Mouse (Mus musculus) neural tube, embryonic 15.5 days (tissue): ENCODE results near the gene Flnc. TPM values are rescaled to one million over a fixed set of nuclear protein-coding genes. Genes with fewer than 3 reads are reported as not detected.

ENCODE experiments used
- ATAC-seq: fragments of 200-750 bp; cut with Nextera tagmentation; 2 replicates; pipeline ENCODE4 v1.8.0; 2017; ENCODE audit warnings: mild to moderate bottlenecking, moderate TSS enrichment, moderate library complexity; ENCODE audit not compliant: low FRiP score
- H3K27ac ChIP-seq: fragments of 300-500 bp; sonication (generic); replicated peaks from 2 replicates; pipeline ENCODE4 v1.5.1; 2015; ENCODE audit warnings: mild to moderate bottlenecking, inconsistent platforms
- H3K27me3 ChIP-seq: fragments of 300-500 bp; sonication (generic); replicated peaks from 2 replicates; pipeline ENCODE4 v1.6.1; 2015; ENCODE audit warnings: inconsistent platforms
- H3K36me3 ChIP-seq: fragments of 300-500 bp; sonication (generic); 2 replicates; pipeline ENCODE4 v1.6.1; 2015; ENCODE audit warnings: inconsistent platforms
- H3K4me1 ChIP-seq: fragments of 300-500 bp; sonication (generic); 2 replicates; pipeline ENCODE4 v1.6.1; 2015; ENCODE audit warnings: inconsistent platforms
- H3K4me2 ChIP-seq: fragments of 300-500 bp; sonication (generic); 2 replicates; pipeline ENCODE4 v1.6.1; 2015; ENCODE audit warnings: inconsistent platforms, mild to moderate bottlenecking, moderate library complexity
- H3K4me3 ChIP-seq: fragments of 300-500 bp; sonication (generic); replicated peaks from 2 replicates; pipeline ENCODE4 v1.5.1; 2015; ENCODE audit warnings: mild to moderate bottlenecking, inconsistent platforms
- H3K9ac ChIP-seq: fragments of 300-500 bp; sonication (generic); replicated peaks from 2 replicates; pipeline ENCODE4 v1.6.1; 2015; ENCODE audit warnings: mild to moderate bottlenecking, inconsistent platforms
- H3K9me3 ChIP-seq: fragments of 300-500 bp; sonication (generic); replicated peaks from 2 replicates; pipeline ENCODE4 v1.6.1; 2016; ENCODE audit warnings: inconsistent platforms
- WGBS: fragments of 180-500 bp; shearing (Covaris S2); methylation state at CpG from one replicate; pipeline ENCODE4 v1.1.7; 2015; ENCODE audit warnings: mixed read lengths; 5-methylcytosine and 5-hydroxymethylcytosine counted together
- polyA plus RNA-seq: library from polyadenylated mRNA; unstranded; fragments of >200 nt; fragmentation: Nextera tagmentation; extraction: Ambion mirVana; gene quantifications from 2 replicates; pipeline ENCODE4 v1.2.1, GENCODE M21; 2015

Flnc gene
- polyA plus RNA-seq, 1 experiment from 2014 or later = 5.2 TPM

GRCm38 (mm10) chr6:29461502-29461901 lies 28.4 kb downstream of the Flnc start:
- Histone ChIP-seq H3K4me1 (no peaks in the 10 kb centered on the region), H3K9me3 (no peaks in the 10 kb centered on the region), H3K27me3 (no peaks in the 10 kb centered on the region), H3K27ac (no peak overlapping the region), H3K4me3 (no peak overlapping the region), H3K9ac (no peak overlapping the region), H3K36me3 (no peaks in the 10 kb centered on the region), H3K4me2 (no peak overlapping the region)
- 62% methylated on average over 7 of the region's 7 CpGs for WGBS
- no peak for ATAC-seq

GRCm38 (mm10) chr6:29463388-29463787 lies 30.3 kb downstream of the Flnc start:
- ATAC-seq = no peak
- 82% methylated on average over 3 of the region's 3 CpGs for WGBS
- H3K36me3 ChIP-seq = no peaks in the 10 kb centered on the region
- H3K4me3 ChIP-seq = no peak overlapping the region
- H3K4me2 ChIP-seq = no peak overlapping the region
- H3K9me3 ChIP-seq = no peaks in the 10 kb centered on the region
- no peaks in the 10 kb centered on the region for H3K27me3 ChIP-seq
- no peak overlapping the region for H3K27ac ChIP-seq
- H3K4me1 ChIP-seq = peaks cover 2% of the 10 kb centered on the region
- H3K9ac ChIP-seq = no peak overlapping the region

GRCm38 (mm10) chr6:29467583-29468354 lies 34.7 kb downstream of the Flnc start, which contains the start of gene Atp6v1f:
TSS of gene Atp6v1f (plus strand) at chr6:29467718.
- WGBS = under 1% methylated on average over 39 of the region's 39 CpGs
- ATAC-seq = peak; percentile 95
- peaks cover 19% of the 10 kb centered on the region for H3K36me3 ChIP-seq

GRCm38 (mm10) chr6:29468851-29469250 lies 35.8 kb downstream of the Flnc start:
- peak overlapping the region; percentile 84 for H3K4me3 ChIP-seq
- H3K27me3 ChIP-seq = no peaks in the 10 kb centered on the region
- no peak overlapping the region for H3K27ac ChIP-seq
- H3K4me1 ChIP-seq = peaks cover 15% of the 10 kb centered on the region
- peak overlapping the region; percentile 71 for H3K4me2 ChIP-seq
- WGBS = 92% methylated on average over 3 of the region's 3 CpGs
- peaks cover 19% of the 10 kb centered on the region for H3K36me3 ChIP-seq
- H3K9ac ChIP-seq = peak overlapping the region; percentile 65; the same call in 1 of the 2 replicates
- H3K9me3 ChIP-seq = no peaks in the 10 kb centered on the region
- ATAC-seq = no peak

More at GRCm38 (mm10) chr6:29467583-29468354, 34.7 kb downstream of the Flnc start, which contains the start of gene Atp6v1f:
- no peaks in the 10 kb centered on the region for H3K27me3 ChIP-seq
- peak within 1 kb of the TSS; percentile 85 for H3K27ac ChIP-seq
- peak within 1 kb of the TSS; percentile 65 for H3K9ac ChIP-seq
- peaks cover 11% of the 10 kb centered on the region for H3K4me1 ChIP-seq
- no peaks in the 10 kb centered on the region for H3K9me3 ChIP-seq
- H3K4me3 ChIP-seq = peak within 1 kb of the TSS; percentile 84
- peak within 1 kb of the TSS; percentile 71 for H3K4me2 ChIP-seq

- 85% methylated on average over 4 of the region's 4 CpGs for WGBS
- Histone ChIP-seq H3K4me3 (no peak within 1 kb of the TSS), H3K9ac (no peak within 1 kb of the TSS)
Observed at GRCm38 (mm10) chr6:29471137-29471536, 38.1 kb downstream of the Flnc start, which contains the start of gene Atp6v1fnb. TSS of gene Atp6v1fnb (plus strand) at chr6:29471437.

GRCm38 (mm10) chr6:29473941-29474691 lies 41.1 kb downstream of the Flnc start:
- Histone ChIP-seq H3K9ac (peak overlapping the region; percentile 45), H3K4me1 (peaks cover 12% of the 10 kb centered on the region), H3K4me3 (peak overlapping the region; percentile 42), H3K27me3 (0 out of 2 replicates have a peak, but pooled peaks cover 3% of the 10 kb centered on the region), H3K4me2 (peak overlapping the region; percentile 58), H3K27ac (no peak overlapping the region; the same call in 1 of the 2 replicates), H3K36me3 (peaks cover 19% of the 10 kb centered on the region), H3K9me3 (no peaks in the 10 kb centered on the region)
- WGBS = 4% methylated on average over 33 of the region's 33 CpGs
- peak; percentile 88 for ATAC-seq

More at GRCm38 (mm10) chr6:29471137-29471536, 38.1 kb downstream of the Flnc start, which contains the start of gene Atp6v1fnb:
- H3K4me2 ChIP-seq = no peak within 1 kb of the TSS
- H3K4me1 ChIP-seq = peaks cover 21% of the 10 kb centered on the region
- H3K9me3 ChIP-seq = no peaks in the 10 kb centered on the region
- 0 out of 2 replicates have a peak, but pooled peaks cover 3% of the 10 kb centered on the region for H3K27me3 ChIP-seq
- ATAC-seq = no peak
- peaks cover 19% of the 10 kb centered on the region for H3K36me3 ChIP-seq
- no peak within 1 kb of the TSS for H3K27ac ChIP-seq

GRCm38 (mm10) chr6:29474736-29475135 lies 41.7 kb downstream of the Flnc start:
- H3K4me1 ChIP-seq = peaks cover 10% of the 10 kb centered on the region
- H3K4me2 ChIP-seq = no peak overlapping the region
- no peak overlapping the region for H3K4me3 ChIP-seq
- no peaks in the 10 kb centered on the region for H3K9me3 ChIP-seq
- 34% methylated on average over 2 of the region's 2 CpGs for WGBS
- no peak overlapping the region for H3K9ac ChIP-seq
- no peak for ATAC-seq
- H3K27me3 ChIP-seq = 0 out of 2 replicates have a peak, but pooled peaks cover 3% of the 10 kb centered on the region
- peaks cover 19% of the 10 kb centered on the region for H3K36me3 ChIP-seq
- H3K27ac ChIP-seq = no peak overlapping the region

- WGBS = 94% methylated on average over 13 of the region's 13 CpGs
- H3K9ac ChIP-seq = no peak overlapping the region
- no peaks in the 10 kb centered on the region for H3K9me3 ChIP-seq
Observed at GRCm38 (mm10) chr6:29482691-29483090, 49.6 kb downstream of the Flnc start.

GRCm38 (mm10) chr6:29484716-29485559 lies 51.9 kb downstream of the Flnc start:
- Histone ChIP-seq H3K9ac (peak overlapping the region; percentile 41; the same call in 1 of the 2 replicates), H3K36me3 (no peaks in the 10 kb centered on the region)
- peak; percentile 36 for ATAC-seq

More at GRCm38 (mm10) chr6:29482691-29483090, 49.6 kb downstream of the Flnc start:
- Histone ChIP-seq H3K36me3 (no peaks in the 10 kb centered on the region), H3K27me3 (peaks cover 11% of the 10 kb centered on the region), H3K4me1 (peaks cover 6% of the 10 kb centered on the region), H3K4me2 (no peak overlapping the region), H3K4me3 (no peak overlapping the region), H3K27ac (no peak overlapping the region)
- ATAC-seq = no peak

GRCm38 (mm10) chr6:29485951-29486350 lies 52.9 kb downstream of the Flnc start:
- Histone ChIP-seq H3K27me3 (peaks cover 11% of the 10 kb centered on the region), H3K36me3 (no peaks in the 10 kb centered on the region), H3K27ac (no peak overlapping the region), H3K4me3 (no peak overlapping the region), H3K9me3 (no peaks in the 10 kb centered on the region), H3K4me2 (no peak overlapping the region), H3K4me1 (peaks cover 6% of the 10 kb centered on the region), H3K9ac (no peak overlapping the region)
- no peak for ATAC-seq
- WGBS = 48% methylated on average over 2 of the region's 2 CpGs

More at GRCm38 (mm10) chr6:29484716-29485559, 51.9 kb downstream of the Flnc start:
- peaks cover 11% of the 10 kb centered on the region for H3K27me3 ChIP-seq
- H3K9me3 ChIP-seq = no peaks in the 10 kb centered on the region
- H3K4me1 ChIP-seq = peaks cover 6% of the 10 kb centered on the region
- H3K4me2 ChIP-seq = peak overlapping the region; percentile 62
- no peak overlapping the region for H3K27ac ChIP-seq
- peak overlapping the region; percentile 29 for H3K4me3 ChIP-seq
- 7% methylated on average over 26 of the region's 26 CpGs for WGBS

GRCm38 (mm10) chr6:29494101-29494500 lies 61.0 kb downstream of the Flnc start:
- Histone ChIP-seq H3K4me3 (no peak overlapping the region), H3K36me3 (no peaks in the 10 kb centered on the region), H3K4me2 (no peak overlapping the region), H3K27me3 (peaks cover 33% of the 10 kb centered on the region), H3K9ac (no peak overlapping the region), H3K9me3 (no peaks in the 10 kb centered on the region), H3K4me1 (no peaks in the 10 kb centered on the region), H3K27ac (no peak overlapping the region)
- 82% methylated on average over 4 of the region's 4 CpGs for WGBS
- ATAC-seq = no peak
